Mouse (Mus musculus) layer of hippocampus, adult 6 months (tissue): ENCODE results near the gene Vps45. TPM values are rescaled to one million over a fixed set of nuclear protein-coding genes. Genes with fewer than 3 reads are reported as not detected.

Experiments
- long read RNA-seq, 2 experiments: library from polyadenylated mRNA; unstranded; transcript quantifications; one replicate each; pipeline ENCODE4 v2.0.0; 2019 to 2020
- polyA plus RNA-seq: library from polyadenylated mRNA; unstranded; fragments of <200 nt; fragmentation: Nextera tagmentation; gene quantifications from 2 replicates; pipeline ENCODE4 v1.2.3, GENCODE M21; 2021

Gene Vps45
- polyA plus RNA-seq, result 20.4 and 23.1 TPM in 2 replicates
- long read RNA-seq, experiment 1, transcript Vps45-201 (15 exons, 2,637 nt), result major isoform, 21 of 38 reads
- long read RNA-seq, experiment 1, partial matches to known transcripts, result 16 of 38 reads
- long read RNA-seq, experiment 1, other reads (novel, unspliced or antisense), result 0 of 38 reads
- long read RNA-seq, experiment 2, transcript Vps45-201 (15 exons, 2,637 nt), result major isoform, 208 of 227 reads
- long read RNA-seq, experiment 2, partial matches to known transcripts, result 9 of 227 reads
- long read RNA-seq, experiment 2, other reads (novel, unspliced or antisense), result 9 of 227 reads

DNA sequence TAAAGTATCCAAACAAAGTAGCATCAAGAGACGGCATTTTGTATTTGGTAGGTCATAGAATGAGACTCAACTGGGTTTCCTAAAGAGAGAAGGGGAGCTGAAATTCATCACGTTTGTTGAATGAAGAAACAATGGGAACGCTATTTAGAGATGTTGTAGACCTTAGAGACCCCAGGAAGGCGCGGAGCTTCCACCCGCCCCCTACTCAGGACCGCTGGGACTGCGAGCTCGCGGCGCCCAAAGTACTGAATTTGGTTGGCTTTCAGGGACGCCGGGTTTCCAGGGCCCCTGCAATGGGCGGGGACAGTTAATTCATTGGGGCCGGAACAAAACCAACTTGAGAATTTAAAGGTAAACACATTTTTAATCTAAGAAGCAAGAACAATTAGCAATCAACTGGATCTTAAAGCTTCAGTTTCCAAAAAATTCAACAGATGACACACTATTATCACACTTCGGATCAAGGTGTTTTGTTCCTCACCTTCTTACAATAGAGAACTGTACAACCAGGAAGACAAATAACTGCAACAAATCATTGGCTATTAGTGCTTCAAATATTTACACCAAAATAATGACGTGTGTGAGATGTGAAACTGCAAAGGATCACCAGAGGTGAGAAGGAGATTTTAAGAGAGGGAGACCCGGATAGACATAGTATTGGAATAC is at the start of gene Vps45:
Gene Vps45 (minus strand): TSS at position 236 of the 666 bp plus-strand sequence.

DNA sequence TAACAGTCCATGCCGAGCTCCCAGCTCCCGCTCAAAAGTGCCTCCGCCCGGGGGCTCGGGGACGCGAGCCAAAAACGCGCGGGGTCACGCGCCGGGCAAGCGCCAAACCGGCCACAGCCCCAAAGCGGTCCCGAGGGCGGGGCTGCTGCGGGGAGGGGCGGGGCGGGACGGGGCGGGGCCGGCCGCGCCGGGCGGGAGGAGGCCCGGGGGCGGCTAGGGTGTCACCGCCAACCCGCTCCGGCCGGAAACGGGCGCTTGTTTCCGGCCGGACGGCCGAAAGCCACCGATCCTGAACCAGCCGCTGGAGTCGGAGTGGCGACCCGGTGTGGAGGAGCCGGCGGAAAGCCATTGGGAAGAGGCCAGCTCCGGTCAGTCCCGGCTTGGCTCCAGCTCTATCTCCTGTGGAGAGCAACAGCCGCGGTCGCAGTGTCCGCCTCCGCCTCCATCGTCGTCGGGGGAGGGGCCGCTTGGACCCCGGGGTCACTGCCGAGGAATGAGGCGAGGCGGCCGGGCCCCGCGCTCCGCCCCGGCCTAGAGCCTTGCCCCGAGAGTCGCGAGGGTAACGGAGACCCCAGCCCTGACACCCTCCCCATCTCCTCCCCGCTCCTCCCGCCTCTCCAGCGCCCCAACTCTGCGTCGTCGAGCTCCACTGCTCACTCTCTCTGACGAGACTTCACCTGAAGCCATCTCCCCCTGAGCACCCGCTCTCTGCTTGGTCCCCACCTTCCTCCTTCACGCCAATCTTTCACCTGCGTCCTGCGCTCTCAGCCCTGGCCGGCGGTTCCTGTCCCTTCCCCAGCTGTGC is 46.2 kb upstream of the Vps45 start, which contains the start of gene Otud7b:
Gene Otud7b (plus strand): TSS at position 267 of the 805 bp plus-strand sequence.

DNA sequence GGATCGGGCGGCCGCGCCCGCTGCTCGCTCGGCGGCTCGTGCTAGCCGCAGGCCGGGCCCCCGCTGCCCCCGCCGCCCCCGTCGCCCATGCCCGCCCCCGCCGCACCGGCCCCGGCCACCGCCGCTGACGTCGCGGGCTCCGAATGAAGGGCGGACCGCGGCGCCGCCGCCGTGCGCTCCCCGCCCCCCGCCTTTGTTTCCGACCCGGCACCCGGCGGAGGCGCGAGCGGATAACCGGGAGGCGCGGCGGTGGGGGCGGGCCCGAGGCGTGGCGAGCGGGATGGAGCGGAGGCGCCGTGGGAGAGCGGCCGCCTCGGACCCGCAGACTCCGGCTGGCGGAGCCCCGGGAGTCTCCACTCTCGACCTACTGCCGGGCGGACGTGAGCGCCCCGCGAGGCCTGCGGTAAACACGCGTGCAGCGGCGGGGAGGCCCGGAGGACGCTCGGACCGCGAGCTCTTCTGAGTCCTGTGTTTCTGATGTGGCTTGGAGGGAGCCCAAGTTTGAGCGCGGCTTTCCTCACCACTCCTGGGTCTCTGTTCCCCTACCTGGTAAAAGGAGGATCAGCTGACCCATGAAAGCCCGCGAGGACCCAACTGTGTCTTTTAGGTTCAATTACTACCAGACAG is 62.4 kb downstream of the Vps45 start, which contains the start of gene Plekho1:
Gene Plekho1 (minus strand): TSS at position 200 of the 627 bp plus-strand sequence.

Other genes with a start within 250 kb of the Vps45 start
- 37.2 and 41.5 TPM in 2 replicates for gene Rprd2, start 239.6 kb downstream of the Vps45 start, polyA plus RNA-seq
- 6.9 and 7.0 TPM in 2 replicates for gene Prpf3, start 202.6 kb downstream of the Vps45 start, polyA plus RNA-seq
- gene Mrps21, start 186.9 kb downstream of the Vps45 start, polyA plus RNA-seq, result 669 and 698 TPM in 2 replicates
- gene Ciart, start 176.2 kb downstream of the Vps45 start, polyA plus RNA-seq, result 10.2 and 13.2 TPM in 2 replicates
- gene BC028528, start 166.5 kb downstream of the Vps45 start, polyA plus RNA-seq, result 7.1 and 11.0 TPM in 2 replicates
- 35.5 and 57.8 TPM in 2 replicates for gene Aph1a, start 164.5 kb downstream of the Vps45 start, polyA plus RNA-seq
- 13.2 and 37.6 TPM in 2 replicates for gene Car14, start 153.8 kb downstream of the Vps45 start, polyA plus RNA-seq
- gene Anp32e, start 129.2 kb downstream of the Vps45 start, polyA plus RNA-seq, result 7.9 and 11.3 TPM in 2 replicates
- gene Plekho1, start 62.5 kb downstream of the Vps45 start, polyA plus RNA-seq, result 10.1 and 15.2 TPM in 2 replicates
- 7.7 and 8.0 TPM in 2 replicates for gene Otud7b, start 46.1 kb upstream of the Vps45 start, polyA plus RNA-seq
- 2.4 and 3.0 TPM in 2 replicates for gene Mtmr11, start 103.5 kb upstream of the Vps45 start, polyA plus RNA-seq
- gene Sf3b4, start 113.9 kb upstream of the Vps45 start, polyA plus RNA-seq, result 26.4 and 34.0 TPM in 2 replicates
- gene Sv2a, start 122.7 kb upstream of the Vps45 start, polyA plus RNA-seq, result 59.4 and 61.5 TPM in 2 replicates
- gene Bola1, start 161.2 kb upstream of the Vps45 start, polyA plus RNA-seq, result 77.8 and 84.9 TPM in 2 replicates
- gene Hist2h2ab, start 161.4 kb upstream of the Vps45 start, polyA plus RNA-seq, result 1.0 TPM in 1 of 2 replicates, not detected in the other
- gene Hist2h2ac, start 162.4 kb upstream of the Vps45 start, polyA plus RNA-seq, result 3.7 and 6.7 TPM in 2 replicates
- gene Hist2h2be, start 162.7 kb upstream of the Vps45 start, polyA plus RNA-seq, result 7.2 and 8.0 TPM in 2 replicates
- 1.7 and 2.9 TPM in 2 replicates for gene Hist2h3c2, start 180.7 kb upstream of the Vps45 start, polyA plus RNA-seq
- gene Hist2h2aa2, start 181.8 kb upstream of the Vps45 start, polyA plus RNA-seq, result 117 and 163 TPM in 2 replicates
- gene Hist2h2aa1, start 187.0 kb upstream of the Vps45 start, polyA plus RNA-seq, result 141 and 245 TPM in 2 replicates
- gene Hist2h3c1, start 188.2 kb upstream of the Vps45 start, polyA plus RNA-seq, result not detected in 2 replicates
- 0.78 and 0.79 TPM in 2 replicates for gene Hist2h4, start 204.8 kb upstream of the Vps45 start, polyA plus RNA-seq
- gene Hist2h3b, start 210.2 kb upstream of the Vps45 start, polyA plus RNA-seq, result 5.1 and 5.5 TPM in 2 replicates
- gene Hist2h2bb, start 211.3 kb upstream of the Vps45 start, polyA plus RNA-seq, result 0.53 TPM in 1 of 2 replicates, not detected in the other
- 2.1 and 3.1 TPM in 2 replicates for gene Fcgr1, start 235.5 kb upstream of the Vps45 start, polyA plus RNA-seq